Comparison of ENCODE assay signal across 26 mouse cellular contexts in genomic region chr6:79846829-79847228, GRCm38 (mm10). TPM values are rescaled to one million over a fixed set of nuclear protein-coding genes. Genes with fewer than 3 reads are reported as not detected.
"Had no signal": no experiment of that assay in that cellular context is flagged by ENCODE, and none has a peak within 500 bp of the region (broad histone marks: within the 10 kb centered on the region; RNA-seq: fewer than 3 reads in every experiment).

No protein-coding gene starts in this region.

- ATAC-seq: hindbrain, embryonic 16.5 days; inflammation-experienced regulatory T-cells, adult 6 months; intestine, embryonic 15.5 days; intestine, postnatal 0 days had no signal

- DNase-seq: gastrocnemius, adult 2 months; gastrocnemius, postnatal 10 days; gastrocnemius, postnatal 25 days; heart, adult 18-20 months; heart, postnatal 10 days; heart, postnatal 4 days; kidney, adult 18-20 months; kidney, adult 8-10 months; kidney, postnatal 10 days; kidney, postnatal 25 days; kidney, postnatal 4 days; liver; liver, embryonic 13.5 days had no signal

RNA-seq across cellular contexts. Expression of gene Gm20594, which starts 29.1 kb away (rescaled TPM):
- total RNA-seq: gastrocnemius, adult 2 months; gastrocnemius, postnatal 10 days; gastrocnemius, postnatal 25 days; gastrocnemius, postnatal 4 days; granulocyte monocyte progenitor cell, adult 5-6 weeks; heart, adult 18-20 months; heart, adult 8-10 months; heart, postnatal 10 days; heart, postnatal 25 days; heart, postnatal 4 days; layer of hippocampus, adult 18-20 months; layer of hippocampus, postnatal 14 days; left cerebral cortex, adult 2 months; left cerebral cortex, postnatal 14 days; left cerebral cortex, postnatal 36 days had no signal
